Mouse (Mus musculus): ENCODE measurements around the gene Gm10260.

Gm10260 gene

DNA sequence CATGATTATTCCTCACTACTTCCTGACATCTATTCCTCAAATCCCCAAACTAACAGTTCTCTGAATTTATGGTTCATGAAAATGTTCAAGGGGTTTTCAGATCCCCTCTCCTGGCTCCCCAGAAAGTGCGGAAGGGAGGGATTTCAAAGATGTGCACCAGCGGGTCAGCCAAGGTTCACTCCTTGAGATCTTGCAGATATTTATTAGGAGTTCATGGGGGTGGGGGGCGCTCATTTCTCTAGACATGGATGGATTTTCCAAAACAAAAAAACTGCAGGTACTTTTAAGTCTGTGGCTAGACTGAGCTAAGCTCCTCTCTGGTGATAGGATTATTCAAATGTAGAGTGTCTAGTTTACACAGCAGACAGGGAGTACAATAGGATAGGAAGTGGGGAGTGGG, 8.4 kb upstream of the Gm10260 start:
- no peak for DNase-seq (ENCODE audit: low spot score in 2 of 2)

DNA sequence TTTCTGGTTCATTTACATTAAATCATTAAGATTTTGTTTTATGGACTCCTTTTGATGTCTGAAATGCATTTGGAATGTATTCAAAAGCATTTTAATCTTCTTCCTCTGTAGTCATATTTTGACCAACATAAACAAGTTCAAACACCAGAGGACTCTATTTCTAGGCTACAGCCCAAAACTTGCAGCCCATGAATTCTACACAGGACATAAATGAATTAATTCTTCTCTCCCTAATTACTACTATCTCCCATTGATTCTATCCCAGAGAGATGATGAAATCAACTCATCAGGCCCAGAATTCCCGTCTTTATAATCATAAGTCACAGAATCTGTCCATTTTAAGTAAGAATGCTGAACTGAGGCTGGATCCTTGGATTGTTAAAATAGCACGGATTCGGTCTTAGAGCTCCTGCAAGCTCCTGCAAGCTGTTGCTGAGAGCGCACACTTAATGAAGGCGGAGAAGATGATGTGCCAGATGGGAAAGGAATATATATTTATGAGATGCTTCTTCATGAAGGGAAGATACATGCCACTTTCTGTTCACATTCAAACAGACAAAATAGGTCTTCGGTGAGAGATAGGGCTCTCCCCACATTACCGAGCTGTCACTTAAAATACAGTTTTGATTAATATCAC, 7.7 kb upstream of the Gm10260 start:
- DNase-seq (ENCODE audit: low spot score in 2 of 2), result peak in 1 of 2 experiments; percentile 17

DNA sequence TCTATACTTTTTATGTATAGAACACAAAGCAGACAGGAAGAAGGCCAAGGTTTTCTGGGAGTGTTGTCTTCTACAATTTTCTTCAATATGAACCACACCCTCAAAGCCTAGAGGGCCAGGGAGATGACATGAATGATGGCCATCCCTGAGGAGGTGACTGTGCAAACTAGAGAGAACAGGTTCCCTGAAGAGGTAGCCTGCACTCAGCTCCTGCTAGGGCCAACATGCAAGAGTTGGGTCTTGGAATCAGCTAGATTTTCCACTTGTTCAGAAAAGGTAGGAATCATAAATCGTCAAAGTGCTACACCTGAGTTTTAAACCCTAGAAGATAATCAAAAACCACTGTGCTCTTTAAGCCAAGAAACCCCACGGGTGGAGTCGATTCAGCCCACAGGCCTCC, 6.2 kb upstream of the Gm10260 start:
- DNase-seq (ENCODE audit: low spot score in 2 of 2), result no peak

DNA sequence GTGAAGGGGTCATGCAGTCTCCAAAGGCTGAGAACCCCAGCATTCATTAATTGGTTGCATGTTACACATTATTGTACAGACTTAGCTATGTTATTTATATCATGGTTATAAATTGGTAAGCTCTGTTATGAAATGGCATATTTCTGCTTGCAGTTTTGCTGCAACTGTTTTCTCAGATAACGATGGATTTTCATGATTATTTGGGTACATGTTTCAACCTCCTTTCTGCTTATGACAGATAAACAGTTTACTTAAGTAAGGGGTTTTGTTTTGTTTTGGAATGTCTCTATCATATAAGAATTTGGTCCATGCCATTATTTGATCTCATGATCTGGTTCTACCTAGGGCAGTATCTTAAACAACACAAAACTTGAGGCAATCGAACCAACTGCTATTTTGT, 5.5 kb upstream of the Gm10260 start:
- no peak for DNase-seq (ENCODE audit: low spot score in 2 of 2)

DNA sequence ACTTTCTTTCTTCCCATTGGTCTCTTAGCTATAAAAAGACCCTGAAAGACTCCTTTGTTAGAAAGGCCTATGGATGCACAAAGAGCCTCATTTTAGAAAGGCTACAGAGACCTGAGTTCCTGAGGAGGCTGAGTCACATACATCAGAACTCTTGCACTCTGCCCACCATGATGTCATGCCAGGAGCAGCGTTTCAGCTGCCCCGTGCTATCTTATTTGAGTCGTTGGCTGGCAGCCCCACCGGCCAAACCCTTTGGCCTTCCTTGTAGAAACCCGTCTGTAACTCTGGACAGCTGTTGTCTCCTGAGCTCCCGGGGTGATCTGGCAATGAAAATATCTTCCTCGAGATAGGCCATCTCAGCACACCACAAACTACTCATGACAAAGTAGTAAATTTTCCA, 3.6 kb upstream of the Gm10260 start:
- no peak for DNase-seq (ENCODE audit: low spot score in 2 of 2)

DNA sequence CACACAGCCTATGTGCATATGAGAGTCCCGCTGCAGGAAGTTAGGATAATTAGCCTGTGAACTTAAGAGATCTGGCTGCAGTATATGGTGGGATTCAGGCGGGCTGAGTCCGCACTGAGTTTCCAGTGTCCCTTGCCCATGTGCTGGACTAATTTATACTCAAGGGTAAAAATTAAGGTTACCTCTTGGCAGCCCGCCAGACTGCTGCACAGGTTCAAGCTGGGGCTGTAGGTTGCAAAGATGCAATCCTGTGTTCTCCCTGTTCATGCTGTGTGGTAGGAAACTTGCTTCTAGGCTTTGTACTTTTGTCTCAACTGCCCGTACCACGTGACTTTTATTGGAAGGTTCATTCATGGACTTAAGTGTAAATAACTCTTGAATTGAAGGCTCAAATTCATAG, 3.0 kb upstream of the Gm10260 start:
- DNase-seq (ENCODE audit: low spot score in 2 of 2), result no peak

DNA sequence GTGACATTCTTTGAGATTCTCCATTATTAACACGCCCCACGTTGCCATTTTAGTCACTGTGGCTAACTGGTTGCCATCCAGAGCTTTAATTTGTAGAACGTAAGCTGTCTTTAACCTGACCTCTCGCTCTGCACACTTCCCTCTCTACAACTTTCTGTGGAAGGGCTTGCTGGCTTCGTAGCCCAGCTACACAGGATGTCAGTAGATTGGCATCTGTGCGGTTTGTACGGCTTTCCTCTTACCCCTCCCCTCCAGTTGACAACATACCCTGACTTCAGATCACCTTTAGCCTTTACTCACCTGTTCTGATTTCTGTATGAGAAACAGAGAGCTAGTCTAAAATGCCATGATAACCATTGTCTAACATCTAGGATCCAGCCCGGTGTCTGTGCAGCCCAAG, 1.7 kb upstream of the Gm10260 start:
- DNase-seq (ENCODE audit: low spot score in 2 of 2), result no peak

DNA sequence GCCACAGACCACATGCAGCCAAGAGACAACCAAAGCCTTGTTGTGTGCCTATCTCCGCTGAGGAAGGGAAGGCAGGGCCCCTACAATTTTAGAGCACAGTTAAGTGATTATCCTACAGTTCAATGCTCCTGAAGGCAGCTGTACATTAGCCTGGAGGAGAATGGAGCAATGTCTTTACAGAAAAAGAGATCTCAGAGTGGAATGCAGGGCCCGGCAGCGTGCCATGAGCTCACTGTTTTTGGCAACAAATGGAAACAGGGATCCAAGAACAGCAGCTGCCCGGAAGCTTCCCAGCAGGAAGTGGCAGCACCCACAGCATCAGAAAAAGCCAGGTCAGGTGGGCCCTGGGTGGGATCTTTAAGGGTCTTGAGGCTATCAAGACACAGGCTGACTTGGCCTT, 3.4 kb downstream of the Gm10260 start:
- DNase-seq (ENCODE audit: low spot score in 2 of 2), result peak in 1 of 2 experiments; percentile 37

DNA sequence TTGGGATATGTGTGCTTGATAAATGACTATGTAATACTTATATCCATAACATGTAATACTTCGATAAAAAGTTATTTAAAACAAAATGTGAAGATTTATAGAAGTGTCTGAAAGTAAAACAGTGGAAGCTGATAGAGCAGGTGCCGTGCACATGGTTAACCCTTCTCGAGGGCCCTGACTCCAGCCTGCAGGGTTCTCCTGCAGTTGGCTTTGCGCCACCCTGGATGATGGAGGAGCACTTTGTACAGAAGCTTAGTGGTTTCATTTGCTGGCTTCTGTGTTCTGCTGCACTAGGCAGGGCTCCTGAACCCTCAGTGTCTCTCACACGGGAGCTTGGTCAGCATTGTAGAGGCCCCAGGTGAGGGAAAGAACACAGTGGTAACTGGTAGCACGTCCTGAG, 4.3 kb downstream of the Gm10260 start:
- DNase-seq (ENCODE audit: low spot score in 2 of 2), result no peak

DNA sequence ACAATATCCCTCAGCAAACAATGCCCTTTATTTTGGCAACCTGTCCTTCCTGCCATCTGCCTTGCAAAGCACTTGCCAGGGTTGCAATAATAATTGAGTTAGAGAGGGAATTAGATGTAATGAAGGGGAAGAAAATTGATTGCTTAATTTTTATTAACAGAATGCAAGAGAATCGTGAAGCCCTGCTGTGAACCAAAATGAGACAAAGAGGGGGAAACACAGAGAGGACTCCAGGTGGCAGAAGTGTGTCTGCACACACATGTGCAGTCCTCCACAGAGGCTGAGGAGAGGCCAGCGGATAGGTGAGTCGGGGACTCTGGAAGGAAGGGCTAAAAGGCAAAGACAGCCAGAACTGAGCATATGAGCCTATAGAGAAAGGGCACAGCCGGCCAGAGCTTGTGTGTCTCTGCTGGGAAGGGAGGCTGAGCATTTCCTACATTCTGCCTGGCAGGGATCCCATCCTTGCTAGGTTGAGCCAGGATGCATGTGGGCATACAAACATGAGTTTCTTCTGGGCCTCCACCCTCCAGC, 9.5 kb downstream of the Gm10260 start:
- no peak for DNase-seq (ENCODE audit: low spot score in 2 of 2)

DNA sequence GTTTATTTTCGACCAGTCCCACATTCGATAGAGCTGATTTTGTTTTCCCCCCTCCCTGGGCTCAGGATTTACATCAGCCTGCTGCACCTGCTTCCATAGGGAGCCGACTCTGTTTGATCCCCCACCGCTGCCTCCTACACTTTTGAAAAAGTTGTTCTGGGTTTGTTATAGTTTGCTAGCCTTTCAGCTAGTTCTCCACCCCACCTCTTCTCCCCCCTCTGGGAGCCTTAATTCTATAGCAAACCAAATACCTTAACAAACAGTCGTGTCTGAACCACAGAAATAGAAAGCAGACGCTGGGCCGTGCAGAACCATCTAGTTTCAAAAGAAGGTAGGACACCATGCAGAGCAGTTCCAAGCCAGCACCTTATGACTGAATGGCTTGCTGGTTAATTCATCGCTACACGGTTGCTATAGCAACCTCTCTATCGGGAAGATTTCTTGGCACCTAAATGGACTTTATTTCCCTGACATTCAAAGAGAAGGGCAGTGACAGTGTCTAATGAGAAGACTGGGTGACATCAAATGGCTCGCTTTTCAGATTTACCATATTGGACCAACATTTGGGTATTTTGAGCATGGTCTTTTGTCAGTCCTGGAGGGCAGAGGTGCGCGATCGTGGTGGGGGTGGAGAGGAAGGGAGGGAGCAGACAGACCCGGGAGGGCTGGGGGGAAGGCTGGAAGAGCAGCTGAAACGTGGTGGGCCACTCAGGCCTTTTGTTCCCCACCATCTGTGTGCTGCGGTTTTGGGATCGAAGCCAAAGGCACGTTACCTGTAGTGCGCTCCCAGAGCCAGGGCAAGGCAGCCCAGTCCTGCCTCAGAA, 13.2 kb downstream of the Gm10260 start:
- DNase-seq (ENCODE audit: low spot score in 2 of 2), result no peak

DNA sequence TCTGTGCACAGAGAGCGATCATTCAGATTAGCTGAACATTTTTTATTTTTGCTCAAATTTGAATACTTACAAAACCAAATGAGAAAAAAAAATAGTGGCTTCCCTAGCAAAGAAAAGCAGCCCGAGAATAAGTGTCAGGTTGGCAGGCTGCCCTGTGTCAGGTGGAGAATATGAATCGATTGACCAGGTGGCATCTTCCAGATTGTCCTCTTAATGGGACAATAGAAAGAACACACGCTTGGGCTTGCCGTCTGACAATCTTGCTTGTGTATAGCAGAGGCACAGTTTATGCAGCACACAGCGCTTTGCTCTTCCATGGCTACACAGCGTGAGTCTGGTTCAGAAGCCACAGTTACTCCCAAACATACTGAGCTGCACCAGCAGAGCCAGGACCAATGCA, 15.8 kb downstream of the Gm10260 start:
- no peak for DNase-seq (ENCODE audit: low spot score in 2 of 2)

DNA sequence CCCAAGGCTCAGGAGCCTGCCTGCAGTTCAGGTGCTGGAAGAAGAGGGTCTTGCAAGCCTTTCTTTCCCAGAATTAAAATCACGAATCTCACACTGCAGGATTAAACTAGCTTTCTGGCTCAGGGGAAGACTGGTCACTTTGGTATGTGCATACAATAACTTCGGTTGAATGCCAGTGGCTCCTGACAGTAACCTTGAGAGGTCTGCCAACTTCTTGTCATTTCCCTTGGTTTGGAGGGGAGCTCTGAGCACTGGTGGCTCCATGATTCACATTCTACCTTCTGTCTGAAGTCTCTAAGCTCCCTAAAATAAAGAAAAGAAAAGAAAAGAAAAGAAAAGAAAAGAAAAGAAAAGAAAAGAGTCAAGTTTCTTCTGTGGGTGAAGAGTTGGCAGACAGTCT, 16.4 kb downstream of the Gm10260 start:
- DNase-seq (ENCODE audit: low spot score in 2 of 2), result no peak

DNA sequence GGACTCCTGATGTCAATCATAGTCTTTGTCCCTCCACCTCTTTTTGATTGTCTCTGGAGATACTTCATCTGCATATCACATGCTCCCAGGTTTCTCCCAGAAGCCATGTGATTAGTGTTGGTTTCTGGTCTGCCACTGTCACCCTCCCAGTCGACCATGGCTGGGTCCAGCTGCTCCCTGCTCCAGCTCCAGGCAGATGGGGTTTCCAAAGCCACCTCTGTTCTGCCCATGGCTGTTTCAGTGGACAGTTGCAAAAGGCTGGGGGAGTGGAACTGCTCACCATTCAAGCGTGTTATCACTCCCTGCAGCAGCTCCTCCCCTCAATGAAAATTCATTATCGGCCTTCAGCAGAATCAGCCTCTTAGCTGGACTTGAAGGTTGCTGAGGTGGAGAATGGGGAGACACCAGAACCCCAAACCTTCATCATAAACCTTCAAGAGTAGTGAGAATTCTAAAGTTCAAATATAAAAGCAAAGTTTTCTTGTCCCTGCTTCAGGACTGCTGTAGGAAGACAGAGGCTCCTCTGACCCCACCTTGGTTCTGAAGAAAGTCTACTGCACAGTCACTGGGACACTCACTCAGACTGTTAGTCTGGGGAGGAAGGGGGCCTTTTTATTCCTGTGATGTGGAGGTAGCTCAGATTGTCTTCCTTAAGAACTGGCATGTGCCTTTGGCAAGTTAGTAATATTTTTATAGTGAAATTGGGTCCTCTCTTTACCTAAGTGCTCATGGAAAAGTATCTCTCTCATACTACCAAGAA, 17.0 kb downstream of the Gm10260 start:
- DNase-seq (ENCODE audit: low spot score in 2 of 2), result no peak

DNA sequence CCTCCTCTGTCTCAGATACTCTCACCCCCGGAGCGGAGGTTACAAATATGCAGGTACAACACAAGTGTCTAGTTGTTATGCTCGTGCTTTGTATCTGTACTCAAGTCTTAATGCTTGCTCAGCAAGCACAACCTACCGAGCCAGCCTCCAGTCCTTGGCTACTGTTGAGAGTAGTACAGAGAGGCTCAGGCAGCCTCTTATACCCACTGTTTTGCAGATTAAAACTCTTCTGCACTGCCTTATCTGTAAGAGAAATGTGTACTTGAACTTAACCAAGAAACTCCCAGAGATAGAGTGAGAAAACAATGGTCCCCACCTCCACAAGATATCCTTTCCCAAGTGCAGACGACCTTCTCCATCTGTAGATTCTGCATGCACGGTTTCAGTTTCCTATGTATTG, 24.5 kb downstream of the Gm10260 start:
- no peak for DNase-seq (ENCODE audit: low spot score in 2 of 2)

DNA sequence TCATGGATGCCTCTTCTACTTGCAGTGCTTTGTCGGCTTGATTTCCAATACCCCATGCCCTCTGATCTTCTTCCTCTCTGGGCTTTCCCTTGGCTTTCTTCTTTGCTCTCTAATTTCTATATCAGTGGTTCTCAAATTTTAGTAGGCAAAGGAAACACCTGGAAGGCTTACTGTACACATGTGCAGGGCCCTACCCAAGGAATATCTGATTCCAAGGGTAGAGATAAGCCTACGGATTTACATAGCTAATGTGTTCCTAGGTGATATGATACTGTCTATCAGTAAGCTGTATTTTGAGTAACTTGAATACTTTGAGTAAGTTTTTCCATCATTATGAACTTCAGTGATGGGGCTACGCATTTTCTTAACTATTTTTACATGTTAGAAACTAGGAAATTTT, 25.7 kb downstream of the Gm10260 start:
- no peak for DNase-seq (ENCODE audit: low spot score in 2 of 2)

DNA sequence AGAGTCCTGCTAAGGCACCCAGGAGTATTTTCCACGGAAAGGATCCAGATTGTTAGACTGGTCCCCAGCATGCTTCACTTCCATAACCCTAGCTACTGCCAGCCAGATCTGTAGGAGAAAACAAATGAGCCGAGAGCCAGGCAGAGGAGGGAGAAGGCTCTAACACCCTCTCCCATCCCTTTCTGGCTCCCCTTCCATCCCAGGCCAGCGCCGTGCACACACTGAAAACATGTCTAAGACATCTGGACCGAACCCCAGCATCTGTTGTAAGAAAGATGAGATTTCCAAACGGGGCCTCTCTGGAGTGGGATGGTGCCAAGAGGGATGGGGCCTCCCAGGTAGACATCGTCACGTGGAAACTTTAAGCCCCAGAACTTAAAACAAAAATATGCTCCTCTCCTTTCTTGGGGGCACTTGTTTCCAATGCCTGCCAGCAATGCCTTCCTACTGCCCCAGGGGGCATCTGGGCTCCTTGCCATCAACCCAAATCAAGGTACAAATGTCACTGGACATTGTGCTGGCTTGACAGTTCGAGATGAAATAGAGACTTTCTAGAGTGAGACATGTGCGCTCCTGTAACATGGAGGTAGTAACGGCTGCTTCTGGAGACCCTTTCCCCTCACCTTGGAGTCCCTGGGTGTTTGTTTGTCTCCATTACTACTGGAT, 35.1 kb downstream of the Gm10260 start:
- DNase-seq (ENCODE audit: low spot score in 2 of 2), result no peak

DNA sequence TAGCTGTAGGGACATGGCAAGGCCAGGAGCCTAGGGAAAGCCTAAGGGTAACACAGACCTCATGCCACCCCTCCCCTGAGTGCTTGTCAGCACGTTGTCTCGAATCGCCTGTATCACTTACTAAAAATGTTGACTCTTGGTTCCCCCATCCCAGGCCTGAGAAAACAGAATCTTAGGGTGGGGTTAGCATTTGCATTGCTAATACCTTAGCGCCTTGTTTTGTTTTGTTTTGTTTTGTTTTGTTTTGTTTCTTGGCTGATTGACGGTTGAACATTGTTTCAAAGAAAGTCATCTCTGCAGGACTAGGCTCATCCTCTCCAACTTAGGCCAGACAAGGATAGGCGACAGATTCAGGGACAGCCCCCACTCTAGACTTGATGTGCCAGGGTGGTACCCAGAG, 35.9 kb downstream of the Gm10260 start:
- no peak for DNase-seq (ENCODE audit: low spot score in 2 of 2)

DNA sequence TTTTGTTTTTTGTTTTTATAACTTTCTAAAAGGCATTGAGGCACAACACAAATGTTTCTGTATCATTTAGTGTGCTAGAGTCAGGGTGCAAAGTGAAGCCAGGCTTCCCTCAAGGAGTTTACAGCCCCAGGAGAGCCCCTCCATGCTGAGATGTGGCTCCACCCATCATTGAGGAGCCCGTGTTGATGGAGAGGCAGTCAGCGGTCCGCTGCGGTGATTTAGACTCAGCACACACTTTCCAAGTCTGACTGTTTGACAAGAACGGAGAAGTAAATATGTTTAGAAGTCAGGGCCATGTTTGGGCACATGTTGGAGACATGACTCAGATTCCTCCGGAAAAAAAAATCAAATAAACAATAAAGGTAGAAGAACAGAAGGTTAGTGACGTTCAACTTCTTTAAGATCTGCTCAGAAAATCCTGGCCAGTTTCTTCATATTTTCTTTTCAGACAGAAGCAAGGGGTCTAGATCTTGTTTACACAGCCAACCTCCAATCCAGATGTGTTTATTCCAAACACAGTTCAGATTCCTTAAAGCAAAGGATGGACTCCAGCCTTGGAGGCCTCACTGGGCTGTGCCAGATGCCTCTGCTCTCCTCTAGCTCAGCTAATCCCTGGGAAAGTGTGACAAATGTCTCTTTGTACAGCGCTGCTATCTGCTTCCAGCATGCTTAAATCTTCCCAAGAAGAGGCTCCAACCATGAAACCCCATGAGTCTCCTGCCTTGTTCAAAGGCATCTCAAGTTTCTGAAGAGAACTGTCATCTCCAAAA, 47.7 kb downstream of the Gm10260 start:
- DNase-seq (ENCODE audit: low spot score in 2 of 2), result no peak

DNA sequence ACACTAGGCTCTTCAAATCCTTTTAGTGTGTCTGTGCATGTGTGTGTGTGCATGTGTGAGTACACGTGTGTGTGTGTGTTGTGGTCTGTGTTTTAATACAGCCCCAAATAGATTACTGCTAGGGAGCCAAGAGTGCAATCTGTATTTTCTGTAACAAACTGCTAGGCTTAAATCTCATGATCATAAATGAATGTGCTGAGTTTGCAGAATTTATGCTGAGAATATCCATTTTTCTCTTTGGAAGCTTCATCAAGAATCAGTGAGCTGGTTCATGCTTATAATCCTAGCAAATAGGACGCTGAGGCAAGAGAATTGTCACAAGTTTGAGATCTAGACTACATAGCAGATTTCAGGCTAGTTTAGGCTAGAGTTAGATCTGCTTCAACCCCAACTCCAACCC, 48.9 kb downstream of the Gm10260 start:
- no peak for DNase-seq (ENCODE audit: low spot score in 2 of 2)

Data from right cerebral cortex, postnatal 36 days (tissue).